Mouse (Mus musculus) lung, embryonic 14.5 days (tissue): ENCODE results near the gene Slc35e3. TPM values are rescaled to one million over a fixed set of nuclear protein-coding genes. Genes with fewer than 3 reads are reported as not detected.

Source experiments
- ATAC-seq: fragments of 200-750 bp; cut with Nextera tagmentation; 2 replicates; pipeline ENCODE4 v1.8.0; 2017; ENCODE audit warnings: mild to moderate bottlenecking, moderate TSS enrichment, moderate library complexity; ENCODE audit not compliant: insufficient read depth
- DNase-seq: peaks from one replicate; pipeline ENCODE4 v3.0.0-alpha.2; 2015
- H3K27ac ChIP-seq: fragments of 300-500 bp; sonication (generic); 2 replicates; pipeline ENCODE4 v1.5.1; 2014; ENCODE audit warnings: low read depth, mild to moderate bottlenecking, moderate library complexity
- H3K27me3 ChIP-seq: fragments of 300-500 bp; sonication (generic); 2 replicates; pipeline ENCODE4 v1.6.1; 2014; ENCODE audit warnings: low read length, control low read depth; ENCODE audit not compliant: insufficient read depth
- H3K36me3 ChIP-seq: fragments of 300-500 bp; sonication (generic); 2 replicates; pipeline ENCODE4 v1.6.1; 2014; ENCODE audit warnings: control low read depth; ENCODE audit not compliant: insufficient read depth
- H3K4me1 ChIP-seq: fragments of 300-500 bp; sonication (generic); 2 replicates; pipeline ENCODE4 v1.6.1; 2014; ENCODE audit warnings: antibody characterized with exemption, control low read depth; ENCODE audit not compliant: insufficient read depth
- H3K4me2 ChIP-seq: fragments of 300-500 bp; sonication (generic); 2 replicates; pipeline ENCODE4 v1.6.1; 2014; ENCODE audit warnings: mild to moderate bottlenecking
- H3K4me3 ChIP-seq: fragments of 300-500 bp; sonication (generic); 2 replicates; pipeline ENCODE4 v1.5.1; 2014; ENCODE audit warnings: low read depth, low read length
- H3K9ac ChIP-seq: fragments of 300-500 bp; sonication (generic); 2 replicates; pipeline ENCODE4 v1.6.1; 2014
- H3K9me3 ChIP-seq: fragments of 300-500 bp; sonication (generic); 2 replicates; pipeline ENCODE4 v1.6.1; 2016; ENCODE audit warnings: low read depth, low read length, control low read depth
- CTCF ChIP-seq: IDR thresholded peaks from 2 replicates; pipeline ENCODE4 v1.5.1; 2016; ENCODE audit warnings: antibody characterized with exemption, low read depth
- WGBS: fragments of 180-500 bp; shearing (Covaris S2); extraction: QIAGEN DNeasy Blood & Tissue Kit; methylation state at CpG from one replicate; pipeline ENCODE4 v1.1.7; 2014; 5-methylcytosine and 5-hydroxymethylcytosine counted together
- polyA plus RNA-seq: library from polyadenylated mRNA; unstranded; fragments of >200 nt; fragmentation: Nextera tagmentation; extraction: Ambion mirVana; gene quantifications from 2 replicates; pipeline ENCODE4 v1.2.1, GENCODE M21; 2014

The Slc35e3 gene
- polyA plus RNA-seq, 1 experiment from 2014 or later, result 16.7 TPM

GRCm38 (mm10) chr10:117776281-117777102 lies 30.3 kb upstream of the Slc35e3 start:
- H3K4me2 ChIP-seq, result no peak overlapping the region
- H3K4me3 ChIP-seq, result no peak overlapping the region

GRCm38 (mm10) chr10:117775401-117776144 lies 29.4 kb upstream of the Slc35e3 start:
- H3K4me3 ChIP-seq, result no peak overlapping the region
- no peak for DNase-seq
- H3K9ac ChIP-seq, result no peak overlapping the region
- no peak overlapping the region for H3K27ac ChIP-seq
- H3K4me2 ChIP-seq, result no peak overlapping the region
- peaks cover 91% of the 10 kb centered on the region for H3K36me3 ChIP-seq
- WGBS, result 80% methylated on average over 6 of the region's 6 CpGs
- H3K27me3 ChIP-seq, result no peaks in the 10 kb centered on the region
- TF ChIP-seq CTCF, result no peak
- no peak for ATAC-seq
- H3K9me3 ChIP-seq, result no peaks in the 10 kb centered on the region
- no peaks in the 10 kb centered on the region for H3K4me1 ChIP-seq

More at GRCm38 (mm10) chr10:117776281-117777102, 30.3 kb upstream of the Slc35e3 start:
- TF ChIP-seq CTCF, result no peak
- H3K27me3 ChIP-seq, result no peaks in the 10 kb centered on the region
- H3K9ac ChIP-seq, result no peak overlapping the region
- WGBS, result 88% methylated on average over 12 of the region's 12 CpGs
- no peak overlapping the region for H3K27ac ChIP-seq
- DNase-seq (no peak), ATAC-seq (no peak)
- H3K4me1 ChIP-seq, result no peaks in the 10 kb centered on the region
- H3K36me3 ChIP-seq, result peaks cover 91% of the 10 kb centered on the region
- no peaks in the 10 kb centered on the region for H3K9me3 ChIP-seq

DNA sequence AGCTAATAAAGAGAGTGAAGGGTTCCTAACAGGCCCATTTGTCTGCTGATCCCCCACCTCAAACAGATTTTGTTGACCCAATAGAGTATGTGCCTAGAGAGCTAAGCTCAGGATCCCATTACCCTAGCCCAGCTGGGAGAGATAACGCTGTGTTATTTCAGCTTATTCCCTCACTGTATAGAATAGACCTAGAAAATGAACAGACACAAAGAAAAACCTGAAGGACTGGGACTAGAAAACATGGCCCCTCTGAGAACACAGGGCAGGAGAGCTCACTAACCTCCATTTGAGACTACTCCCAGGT lies 28.6 kb upstream of the Slc35e3 start:
- H3K4me3 ChIP-seq, result no peak overlapping the region
- H3K4me1 ChIP-seq, result no peaks in the 10 kb centered on the region
- DNase-seq, result no peak
- no peak for ATAC-seq
- 100% methylated on average over 1 of the region's 1 CpGs for WGBS
- no peak overlapping the region for H3K9ac ChIP-seq
- H3K9me3 ChIP-seq, result no peaks in the 10 kb centered on the region
- peaks cover 93% of the 10 kb centered on the region for H3K36me3 ChIP-seq
- no peak overlapping the region for H3K27ac ChIP-seq
- no peak overlapping the region for H3K4me2 ChIP-seq
- no peak for TF ChIP-seq CTCF
- no peaks in the 10 kb centered on the region for H3K27me3 ChIP-seq

DNA sequence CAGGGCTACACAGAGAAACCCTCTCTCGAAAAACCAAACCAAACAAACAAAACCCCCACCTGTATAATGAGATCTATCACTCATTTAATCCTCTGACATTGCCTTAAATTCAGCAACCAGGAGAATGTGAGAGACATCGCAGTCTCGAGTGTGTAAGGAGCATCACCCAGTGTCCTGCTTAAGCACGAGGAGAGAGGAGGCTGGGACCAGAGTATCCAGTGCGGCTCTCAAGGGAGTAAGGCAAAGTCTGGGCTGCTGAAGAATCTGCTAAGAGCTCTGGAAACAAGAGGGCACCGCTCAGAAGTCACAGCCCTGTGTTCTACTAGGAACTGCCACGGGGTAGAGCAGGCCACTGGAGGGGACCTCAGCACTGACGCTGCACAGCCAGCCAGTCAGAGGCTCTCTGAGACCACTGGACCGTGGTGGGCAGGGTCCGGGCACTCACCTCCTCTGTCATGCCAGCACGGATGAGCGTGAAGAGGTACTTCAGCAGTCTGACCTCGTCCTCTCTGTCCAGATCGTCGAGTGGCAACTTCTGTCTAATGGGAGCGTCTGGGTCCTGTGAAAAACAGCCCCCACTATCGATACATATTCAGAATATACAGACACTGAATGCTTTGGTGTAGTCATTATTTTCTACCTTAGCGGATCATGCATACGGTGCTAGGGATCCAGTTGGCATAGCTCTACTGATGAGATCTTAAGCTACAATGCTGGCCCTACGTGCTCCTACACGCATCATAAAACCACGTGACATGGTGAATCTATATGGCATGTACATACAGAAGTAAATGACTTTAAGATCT lies 28.0 kb upstream of the Slc35e3 start:
- Histone ChIP-seq H3K4me3 (no peak overlapping the region), H3K27me3 (no peaks in the 10 kb centered on the region), H3K36me3 (peaks cover 93% of the 10 kb centered on the region), H3K4me2 (no peak overlapping the region), H3K9ac (no peak overlapping the region), H3K27ac (no peak overlapping the region), H3K9me3 (no peaks in the 10 kb centered on the region), H3K4me1 (no peaks in the 10 kb centered on the region)
- 94% methylated on average over 22 of the region's 22 CpGs for WGBS
- no peak for DNase-seq
- ATAC-seq, result no peak
- no peak for TF ChIP-seq CTCF

- 89% methylated on average over 7 of the region's 7 CpGs for WGBS
- DNase-seq (no peak), ATAC-seq (no peak)
- Histone ChIP-seq H3K4me2 (no peak overlapping the region), H3K9me3 (no peaks in the 10 kb centered on the region), H3K4me3 (no peak overlapping the region), H3K27me3 (no peaks in the 10 kb centered on the region), H3K9ac (no peak overlapping the region), H3K36me3 (peaks cover 88% of the 10 kb centered on the region), H3K4me1 (no peaks in the 10 kb centered on the region), H3K27ac (no peak overlapping the region)
- no peak for TF ChIP-seq CTCF
These were observed 27.0 kb upstream of the Slc35e3 start for GRCm38 (mm10) chr10:117773106-117773720.

DNA sequence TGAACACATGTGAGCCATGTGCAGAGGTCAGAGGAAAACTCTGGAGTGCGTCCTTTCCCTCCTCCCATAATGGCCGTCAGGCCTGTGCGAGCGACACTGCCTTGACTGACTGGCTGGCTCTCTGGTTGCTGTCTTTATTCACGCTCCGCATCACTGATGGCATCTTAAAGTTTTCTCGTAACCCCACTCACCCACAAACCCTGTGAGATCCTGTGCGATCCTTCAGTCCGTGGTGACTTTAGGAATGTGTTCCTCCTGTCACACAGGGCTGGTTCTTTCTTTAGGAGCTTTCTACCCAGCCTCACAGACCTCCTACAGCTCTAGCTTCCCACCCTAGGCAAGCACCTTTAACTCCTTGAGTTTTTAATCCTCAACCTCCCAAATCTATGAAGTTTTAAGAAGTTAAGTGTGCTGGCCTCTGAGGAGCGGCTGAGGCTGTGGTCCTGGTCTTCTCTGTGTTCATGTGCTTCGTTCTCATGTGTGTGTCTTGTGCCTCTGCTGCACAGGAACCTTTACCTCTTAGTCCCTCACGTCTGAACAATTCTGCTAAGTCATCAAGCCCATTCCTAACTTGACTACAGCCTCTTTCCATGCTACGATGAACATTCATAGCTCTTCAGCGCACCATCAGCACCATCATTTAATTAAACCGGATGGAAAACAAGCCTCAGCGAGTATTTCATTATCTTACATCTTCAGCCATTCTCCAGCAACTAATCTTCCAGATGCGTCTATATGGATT lies 26.4 kb upstream of the Slc35e3 start:
- no peak overlapping the region for H3K27ac ChIP-seq
- whole genome bisulfite sequencing, result 93% methylated on average over 17 of the region's 17 CpGs
- TF ChIP-seq CTCF, result no peak
- H3K27me3 ChIP-seq, result no peaks in the 10 kb centered on the region
- H3K4me3 ChIP-seq, result no peak overlapping the region
- H3K4me2 ChIP-seq, result no peak overlapping the region
- H3K9me3 ChIP-seq, result no peaks in the 10 kb centered on the region
- H3K9ac ChIP-seq, result no peak overlapping the region
- ATAC-seq (no peak), DNase-seq (no peak)
- H3K4me1 ChIP-seq, result no peaks in the 10 kb centered on the region
- peaks cover 88% of the 10 kb centered on the region for H3K36me3 ChIP-seq
